Mouse (Mus musculus) hindbrain, embryonic 11.5 days (tissue): ENCODE results near the gene C1qb. TPM values are rescaled to one million over a fixed set of nuclear protein-coding genes. Genes with fewer than 3 reads are reported as not detected.
A peak's percentile ranks its signal among the peaks of the same experiment; 100 is the strongest.

ENCODE experiments used
- ATAC-seq: fragments of 200-750 bp; cut with Nextera tagmentation; 2 replicates; pipeline ENCODE4 v1.8.0; 2017; ENCODE audit warnings: mild to moderate bottlenecking, moderate TSS enrichment, moderate library complexity; ENCODE audit not compliant: low FRiP score
- DNase-seq: peaks from one replicate; pipeline ENCODE4 v3.0.0-alpha.2; 2015; ENCODE audit warnings: low spot score
- H3K27ac ChIP-seq: fragments of 300-500 bp; sonication (generic); 2 replicates; pipeline ENCODE4 v1.5.1; 2014; ENCODE audit warnings: mild to moderate bottlenecking, low read depth, low read length
- H3K27me3 ChIP-seq: fragments of 300-500 bp; sonication (generic); 2 replicates; pipeline ENCODE4 v1.6.1; 2014; ENCODE audit warnings: mild to moderate bottlenecking, low read length, moderate library complexity, mixed read lengths; ENCODE audit not compliant: control insufficient read depth, insufficient read depth
- H3K36me3 ChIP-seq: fragments of 300-500 bp; sonication (generic); 2 replicates; pipeline ENCODE4 v1.6.1; 2014; ENCODE audit warnings: mild to moderate bottlenecking, low read length, moderate library complexity, mixed read lengths; ENCODE audit not compliant: control insufficient read depth, insufficient read depth
- H3K4me1 ChIP-seq: fragments of 300-500 bp; sonication (generic); replicated peaks from 2 replicates; pipeline ENCODE4 v1.6.1; 2014; ENCODE audit warnings: low read length, mixed read lengths; ENCODE audit not compliant: control insufficient read depth, insufficient read depth
- H3K4me2 ChIP-seq: fragments of 300-500 bp; sonication (generic); replicated peaks from 2 replicates; pipeline ENCODE4 v1.6.1; 2014; ENCODE audit warnings: mild to moderate bottlenecking, low read depth, low read length
- H3K4me3 ChIP-seq: fragments of 300-500 bp; sonication (generic); 2 replicates; pipeline ENCODE4 v1.5.1; 2014; ENCODE audit warnings: low read depth, low read length
- H3K9ac ChIP-seq: fragments of 300-500 bp; sonication (generic); 2 replicates; pipeline ENCODE4 v1.6.1; 2014; ENCODE audit warnings: low read depth, low read length
- H3K9me3 ChIP-seq: fragments of 300-500 bp; sonication (generic); 2 replicates; pipeline ENCODE4 v1.6.1; 2016; ENCODE audit warnings: low read length; ENCODE audit not compliant: control insufficient read depth
- WGBS: fragments of 180-500 bp; shearing (Covaris S2); extraction: QIAGEN DNeasy Blood & Tissue Kit; methylation state at CpG from one replicate; pipeline ENCODE4 v1.1.7; 2014; 5-methylcytosine and 5-hydroxymethylcytosine counted together
- polyA plus RNA-seq: library from polyadenylated mRNA; unstranded; fragments of >200 nt; fragmentation: Nextera tagmentation; extraction: Ambion mirVana; gene quantifications from 2 replicates; pipeline ENCODE4 v1.2.1, GENCODE M21; 2014

C1qb gene
- 34.4 and 40.3 TPM in 2 replicates for polyA plus RNA-seq

- peak within 1 kb of the TSS; percentile 11; the same call in 1 of the 2 replicates for H3K9ac ChIP-seq
- H3K4me1 ChIP-seq: no peaks in the 10 kb centered on the region
- no peaks in the 10 kb centered on the region for H3K27me3 ChIP-seq
- ATAC-seq (no peak), DNase-seq (no peak)
- WGBS: 75% methylated on average over 7 of the region's 7 CpGs
- no peak within 1 kb of the TSS for H3K4me3 ChIP-seq
- no peaks in the 10 kb centered on the region for H3K9me3 ChIP-seq
- H3K27ac ChIP-seq: no peak within 1 kb of the TSS
- no peaks in the 10 kb centered on the region for H3K36me3 ChIP-seq
- no peak within 1 kb of the TSS for H3K4me2 ChIP-seq
Measured at GRCm38 (mm10) chr4:136886101-136886500, at the start of gene C1qb. Gene C1qb, minus strand, starts transcription at chr4:136886187.

DNA sequence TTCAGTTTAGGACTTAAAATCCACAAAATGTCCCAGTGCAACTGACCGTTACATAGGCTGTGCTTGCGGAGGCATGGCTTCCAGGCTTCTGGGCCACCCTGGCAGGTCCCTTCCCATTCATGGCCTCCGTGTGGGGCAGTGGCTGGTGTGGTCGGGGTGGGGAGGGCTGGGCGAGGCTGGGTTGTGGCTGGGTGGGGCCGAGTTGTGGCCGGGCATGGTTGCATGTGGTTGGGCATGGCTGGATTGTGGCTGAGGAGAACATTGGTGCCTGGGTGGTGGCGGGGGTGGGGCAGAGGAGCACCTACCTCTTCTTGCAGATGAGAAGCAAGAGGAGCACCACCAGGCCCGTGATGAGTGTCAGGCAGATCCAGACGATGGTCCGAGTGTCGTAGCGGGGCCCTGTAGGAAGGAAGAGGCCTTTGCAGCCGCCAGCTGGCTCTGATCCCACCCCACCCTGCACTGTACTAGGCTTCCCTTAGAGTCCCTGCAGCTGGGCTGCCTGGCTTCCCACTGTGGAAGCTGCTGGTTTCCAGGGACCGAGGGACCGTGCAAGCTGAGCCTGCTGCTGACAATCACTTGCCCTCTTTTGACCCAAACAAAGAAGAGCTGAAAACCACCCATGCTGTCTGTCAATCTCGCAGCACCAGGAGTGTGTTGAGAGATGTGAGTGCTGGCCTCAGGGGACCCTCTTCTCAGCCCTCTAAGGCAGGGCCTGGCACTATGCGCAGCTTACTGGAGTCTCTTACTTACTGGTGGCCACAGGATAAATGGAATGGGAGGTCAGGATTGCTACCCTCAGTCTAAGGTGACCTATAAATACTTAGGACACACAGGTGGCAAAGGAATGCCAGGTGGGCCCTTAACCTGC lies 49.0 kb upstream of the C1qb start:
- no peak overlapping the region for H3K4me2 ChIP-seq
- ATAC-seq (no peak; the same call in 1 of the 2 replicates), DNase-seq (no peak)
- H3K9me3 ChIP-seq: no peaks in the 10 kb centered on the region
- no peak overlapping the region for H3K4me3 ChIP-seq
- 49% methylated on average over 17 of the region's 18 CpGs for WGBS
- H3K4me1 ChIP-seq: peaks cover 3% of the 10 kb centered on the region
- H3K27ac ChIP-seq: no peak overlapping the region
- peaks cover 4% of the 10 kb centered on the region; the same call in 1 of the 2 replicates for H3K27me3 ChIP-seq
- no peak overlapping the region for H3K9ac ChIP-seq
- no peaks in the 10 kb centered on the region for H3K36me3 ChIP-seq

- ATAC-seq (no peak), DNase-seq (no peak)
- no peak overlapping the region for H3K27ac ChIP-seq
- no peak overlapping the region for H3K4me2 ChIP-seq
- no peak overlapping the region for H3K9ac ChIP-seq
- no peaks in the 10 kb centered on the region for H3K36me3 ChIP-seq
- H3K4me1 ChIP-seq: peaks cover 3% of the 10 kb centered on the region; the same call in 1 of the 2 replicates
- no peaks in the 10 kb centered on the region for H3K9me3 ChIP-seq
- peaks cover 4% of the 10 kb centered on the region; the same call in 1 of the 2 replicates for H3K27me3 ChIP-seq
- 89% methylated on average over 8 of the region's 8 CpGs for WGBS
- H3K4me3 ChIP-seq: no peak overlapping the region
Measured at GRCm38 (mm10) chr4:136930474-136930873, 44.5 kb upstream of the C1qb start.

- H3K4me1 ChIP-seq: no peaks in the 10 kb centered on the region
- ATAC-seq (no peak), DNase-seq (peak; percentile 72)
- 4% methylated on average over 5 of the region's 5 CpGs for WGBS
- H3K9me3 ChIP-seq: no peaks in the 10 kb centered on the region
- no peaks in the 10 kb centered on the region for H3K36me3 ChIP-seq
- no peak overlapping the region for H3K4me3 ChIP-seq
- peaks cover 7% of the 10 kb centered on the region; the same call in 1 of the 2 replicates for H3K27me3 ChIP-seq
- no peak overlapping the region for H3K9ac ChIP-seq
- H3K4me2 ChIP-seq: no peak overlapping the region
- no peak overlapping the region for H3K27ac ChIP-seq
Measured at GRCm38 (mm10) chr4:136928928-136929327, 42.9 kb upstream of the C1qb start.

- H3K27me3 ChIP-seq: peaks cover 7% of the 10 kb centered on the region; the same call in 1 of the 2 replicates
- H3K4me3 ChIP-seq: no peak overlapping the region
- no peak overlapping the region for H3K27ac ChIP-seq
- whole genome bisulfite sequencing: 12% methylated on average over 15 of the region's 15 CpGs
- H3K36me3 ChIP-seq: no peaks in the 10 kb centered on the region
- H3K9ac ChIP-seq: no peak overlapping the region
- DNase-seq (no peak), ATAC-seq (no peak)
- no peak overlapping the region for H3K4me2 ChIP-seq
- H3K9me3 ChIP-seq: no peaks in the 10 kb centered on the region
- H3K4me1 ChIP-seq: no peaks in the 10 kb centered on the region
Measured at GRCm38 (mm10) chr4:136925804-136926203, 39.8 kb upstream of the C1qb start.

DNA sequence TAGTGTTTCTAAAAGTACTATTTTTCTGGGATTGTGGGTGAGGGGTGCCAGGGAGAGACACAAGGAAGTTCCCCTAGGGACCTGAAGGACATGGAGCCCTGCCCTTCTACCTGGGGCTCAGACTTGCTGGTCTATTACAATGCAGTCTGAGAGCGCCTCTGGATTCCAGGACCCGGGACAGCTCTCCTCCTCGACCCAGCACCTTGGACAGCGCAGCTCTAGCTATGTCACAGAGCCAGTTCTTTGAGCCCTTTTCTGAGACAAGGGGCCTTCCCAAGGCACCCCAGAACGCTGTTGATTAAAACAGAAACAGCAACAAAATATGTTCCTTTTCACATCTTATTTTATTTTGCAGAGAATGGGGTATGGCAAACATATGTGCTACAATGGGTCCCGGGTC lies 38.5 kb upstream of the C1qb start:
- Histone ChIP-seq H3K4me2 (no peak overlapping the region), H3K9me3 (no peaks in the 10 kb centered on the region), H3K4me3 (no peak overlapping the region), H3K36me3 (no peaks in the 10 kb centered on the region), H3K27me3 (peaks cover 7% of the 10 kb centered on the region; the same call in 1 of the 2 replicates), H3K4me1 (no peaks in the 10 kb centered on the region), H3K27ac (no peak overlapping the region), H3K9ac (no peak overlapping the region)
- DNase-seq: peak; percentile 81
- WGBS: 7% methylated on average over 6 of the region's 6 CpGs
- ATAC-seq: no peak

DNA sequence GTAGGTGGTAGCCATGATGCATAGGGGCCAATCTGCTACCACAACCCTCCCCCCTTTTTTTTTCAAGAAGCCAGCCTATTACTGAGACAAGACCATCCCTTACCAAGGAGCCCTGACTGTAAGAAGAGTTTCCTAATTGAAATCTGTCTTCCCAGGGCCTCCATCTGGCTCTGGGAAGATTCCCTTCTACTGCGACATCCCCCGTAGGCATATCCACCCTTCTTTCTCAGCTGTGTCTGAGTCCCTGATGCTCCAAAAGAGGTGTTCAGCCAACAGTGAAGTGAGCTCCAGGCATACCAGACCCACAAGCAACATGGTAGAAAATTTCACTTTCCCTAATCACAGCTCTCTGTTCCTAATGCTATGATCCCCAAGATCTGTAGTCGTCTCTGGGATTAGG lies 33.5 kb upstream of the C1qb start:
- Histone ChIP-seq H3K27ac (no peak overlapping the region), H3K36me3 (no peaks in the 10 kb centered on the region), H3K9me3 (no peaks in the 10 kb centered on the region), H3K4me2 (no peak overlapping the region), H3K4me3 (no peak overlapping the region), H3K9ac (no peak overlapping the region), H3K27me3 (no peaks in the 10 kb centered on the region), H3K4me1 (no peaks in the 10 kb centered on the region; the same call in 1 of the 2 replicates)
- ATAC-seq (no peak), DNase-seq (no peak)
- WGBS: 79% methylated on average over 3 of the region's 3 CpGs

- Histone ChIP-seq H3K4me3 (no peak overlapping the region), H3K4me2 (no peak overlapping the region), H3K4me1 (no peaks in the 10 kb centered on the region; the same call in 1 of the 2 replicates), H3K27ac (no peak overlapping the region), H3K36me3 (no peaks in the 10 kb centered on the region), H3K9ac (no peak overlapping the region), H3K27me3 (no peaks in the 10 kb centered on the region), H3K9me3 (no peaks in the 10 kb centered on the region)
- WGBS: 84% methylated on average over 8 of the region's 8 CpGs
- DNase-seq (no peak), ATAC-seq (no peak)
Measured at GRCm38 (mm10) chr4:136918834-136919233, 32.8 kb upstream of the C1qb start.

DNA sequence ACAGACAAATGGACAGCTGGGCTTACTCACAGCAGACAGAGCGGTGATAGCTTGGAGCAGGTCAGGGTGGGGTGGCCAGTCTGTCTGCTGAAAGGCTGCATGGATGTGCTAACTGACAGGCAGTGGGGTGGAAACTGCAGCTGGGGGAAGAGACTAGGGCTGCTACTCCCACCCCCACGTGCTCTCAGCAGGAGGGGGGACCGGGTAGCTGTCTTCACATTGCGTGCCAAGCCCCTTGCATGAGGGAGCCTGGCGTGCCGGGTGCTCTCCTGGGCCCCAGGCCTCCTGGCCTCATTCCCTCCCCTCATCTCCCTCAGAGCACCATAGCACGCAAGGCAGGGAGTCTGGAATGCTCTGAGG lies 31.2 kb upstream of the C1qb start:
- Histone ChIP-seq H3K9me3 (no peaks in the 10 kb centered on the region), H3K27me3 (no peaks in the 10 kb centered on the region), H3K4me2 (no peak overlapping the region), H3K4me3 (no peak overlapping the region), H3K9ac (no peak overlapping the region), H3K4me1 (no peaks in the 10 kb centered on the region; the same call in none of the 2 replicates), H3K27ac (no peak overlapping the region), H3K36me3 (no peaks in the 10 kb centered on the region)
- ATAC-seq: no peak
- 44% methylated on average over 7 of the region's 7 CpGs for WGBS
- DNase-seq: no peak
